Mouse (Mus musculus): ENCODE measurements around the gene Pbld2.

DNA sequence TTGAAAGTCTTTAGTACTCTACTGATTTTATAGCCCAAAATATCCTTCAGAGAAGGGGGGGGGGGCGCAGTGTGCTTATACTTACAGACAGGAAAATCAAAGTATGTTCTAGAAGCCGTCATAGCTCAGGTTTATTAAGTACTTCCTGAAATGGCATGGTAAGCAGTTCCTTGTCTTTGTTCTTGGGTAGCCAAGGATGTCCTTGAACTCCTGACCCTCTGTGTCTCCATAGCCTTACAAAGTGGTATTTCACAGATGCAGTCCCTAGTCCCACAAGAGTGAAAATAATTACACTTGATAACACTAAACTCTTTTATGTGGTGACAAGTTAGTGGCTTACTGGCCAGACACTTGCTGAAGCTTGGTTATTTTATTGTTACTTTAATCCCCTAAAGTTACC lies 901 bp downstream of the Pbld2 start:
- TF ChIP-seq POLR2A (IDR thresholded peaks at IDR 0.05; ENCODE audit: insufficient read length, low read depth) (no peak), MAX (IDR thresholded peaks at IDR 0.05; ENCODE audit: low read depth) (no peak), TCF12 (IDR thresholded peaks at IDR 0.05; ENCODE audit: insufficient read depth, poor library complexity, severe bottlenecking) (no peak), USF1 (IDR thresholded peaks at IDR 0.05; ENCODE audit: low read depth) (no peak), SRF (IDR thresholded peaks at IDR 0.05; ENCODE audit: control insufficient read depth, insufficient read length, low read depth) (no peak), MYOG (IDR thresholded peaks at IDR 0.05; ENCODE audit: control insufficient read depth in 1 of 3, insufficient read depth in 1 of 3, insufficient read length in 2 of 3, low read depth in 2 of 3) (no peak), POLR2AphosphoS2 (IDR thresholded peaks at IDR 0.05; ENCODE audit: insufficient read length, low read depth) (no peak), TCF3 (IDR thresholded peaks at IDR 0.05; ENCODE audit: insufficient read length, low read depth) (no peak), E2F4 (IDR thresholded peaks at IDR 0.05; ENCODE audit: insufficient read depth) (no peak), CEBPB (IDR thresholded peaks at IDR 0.05; ENCODE audit: insufficient read depth, poor library complexity, severe bottlenecking) (no peak)

Data from myocyte (in vitro differentiated cells).